Mouse (Mus musculus) brain, embryonic 14.5 days (tissue): ENCODE data around the gene Prr5.

ENCODE experiments used
- CTCF ChIP-seq: fragments of 200-500 bp; IDR thresholded peaks from 2 replicates; pipeline ENCODE4 v1.5.1; 2012; ENCODE audit warnings: inconsistent platforms, mild to moderate bottlenecking, moderate library complexity, borderline replicate concordance; ENCODE audit not compliant: insufficient read depth, insufficient read length; ENCODE audit errors: extremely low read depth
- POLR2A ChIP-seq: fragments of 200-500 bp; IDR thresholded peaks from 2 replicates; pipeline ENCODE4 v1.6.1; 2012; ENCODE audit warnings: mild to moderate bottlenecking, inconsistent platforms, borderline replicate concordance; ENCODE audit not compliant: poor library complexity, insufficient read depth, insufficient read length, severe bottlenecking; ENCODE audit errors: extremely low read depth

DNA sequence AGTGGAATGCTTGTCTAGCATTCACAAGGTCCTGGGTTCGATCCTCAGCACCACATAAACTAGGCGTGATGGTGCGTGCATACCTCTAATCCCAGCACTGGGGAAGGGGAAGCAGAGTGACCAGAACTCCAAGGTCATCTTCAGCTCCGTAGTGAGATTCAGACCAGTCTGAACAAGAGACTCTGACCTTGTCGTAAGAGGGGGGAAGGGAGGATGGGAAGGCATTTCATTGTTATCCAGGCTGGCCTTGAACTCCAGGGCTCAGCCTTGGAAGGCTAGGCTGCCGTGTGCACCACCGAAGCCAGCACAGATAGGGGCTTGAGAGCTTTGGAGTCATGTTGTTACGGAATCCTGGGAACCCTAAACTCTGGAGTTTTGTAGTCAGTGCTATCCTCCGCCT lies 3.8 kb upstream of the Prr5 start:
- no peak for TF ChIP-seq POLR2A
- no peak for TF ChIP-seq CTCF
